Mouse (Mus musculus) fibroblast of lung, adult 2 months (primary cell): ENCODE measurements around the gene Cyp19a1.
A peak's percentile ranks its signal among the peaks of the same experiment; 100 is the strongest.

Experiments
- DNase-seq: peaks from one replicate; pipeline ENCODE4 v3.0.0-alpha.2; 2011; ENCODE audit warnings: low read depth

The Cyp19a1 gene

GRCm38 (mm10) chr9:54268010-54268409 is at the start of gene Cyp19a1:
TSS of gene Cyp19a1 (minus strand) at chr9:54268110.
- no peak for DNase-seq

GRCm38 (mm10) chr9:54316363-54316762 is 48.5 kb upstream of the Cyp19a1 start:
- no peak for DNase-seq

DNA sequence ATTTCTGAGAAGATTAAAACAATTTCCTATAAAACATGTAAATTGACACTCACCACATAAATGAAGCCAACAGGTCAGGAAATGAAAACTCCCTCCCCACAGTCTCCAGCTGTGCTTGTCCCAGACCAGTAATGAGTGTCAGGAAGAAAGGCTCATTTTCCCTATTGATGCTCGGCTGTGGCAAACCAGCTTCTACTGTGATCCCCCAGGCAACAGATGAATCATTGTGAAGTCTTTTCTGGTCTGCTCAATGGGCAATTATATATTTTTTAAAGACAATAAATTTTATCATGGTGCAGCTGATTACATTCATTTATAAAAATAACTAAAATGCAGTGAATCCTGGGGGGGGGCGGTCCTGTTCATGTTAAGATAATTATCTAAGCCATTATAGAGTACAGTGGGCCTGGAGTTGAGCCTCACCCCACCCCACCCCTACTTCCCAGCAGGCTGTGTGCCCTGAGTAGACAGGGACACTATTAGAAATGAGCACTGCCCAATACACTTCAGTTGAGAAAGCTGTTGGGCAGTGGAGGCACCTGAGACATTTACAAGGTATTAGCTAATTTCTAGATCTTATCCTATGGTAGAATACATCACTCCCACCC is 40.9 kb upstream of the Cyp19a1 start:
- no peak for DNase-seq

GRCm38 (mm10) chr9:54308209-54308608 is 40.3 kb upstream of the Cyp19a1 start:
- DNase-seq, result no peak

DNA sequence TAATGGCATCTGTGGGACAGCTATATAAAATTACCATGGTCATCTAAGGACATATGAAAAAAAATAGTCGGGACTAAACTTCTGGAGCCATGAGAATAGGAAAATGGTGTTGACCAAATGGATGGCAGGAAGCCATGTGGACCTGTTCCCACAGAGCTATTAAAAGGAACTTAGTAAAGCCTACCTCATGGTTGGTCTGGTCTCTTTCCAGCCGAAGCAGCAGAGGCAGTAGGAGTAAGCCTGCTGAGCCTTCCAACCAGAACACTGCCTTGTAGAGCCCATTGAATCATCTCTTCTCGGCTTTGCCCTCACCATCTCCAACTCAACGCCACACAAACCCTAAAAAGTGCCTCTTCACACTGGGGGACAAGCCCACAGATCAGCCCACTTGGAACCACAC is 33.3 kb upstream of the Cyp19a1 start:
- DNase-seq, result no peak

- no peak for DNase-seq
Measured at GRCm38 (mm10) chr9:54299792-54300191, 31.9 kb upstream of the Cyp19a1 start.

DNA sequence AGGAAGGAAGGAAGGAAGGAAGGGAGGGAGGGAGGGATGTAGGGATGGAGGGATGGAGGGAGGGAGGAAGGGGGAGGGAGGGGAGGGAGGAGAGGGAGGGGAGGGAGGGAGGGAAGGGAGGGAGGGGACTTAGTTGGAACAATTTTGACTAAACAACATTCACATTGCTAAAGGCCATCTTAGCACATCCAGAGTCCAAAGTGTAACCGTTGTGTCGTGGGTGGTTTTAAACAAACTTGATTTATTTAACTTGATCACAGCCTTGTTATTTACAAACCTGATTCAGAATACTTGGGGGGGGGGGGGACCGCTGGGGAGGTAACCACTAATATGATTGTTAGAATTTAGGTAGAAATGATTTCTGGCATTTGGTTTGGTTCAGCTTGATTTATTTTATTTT is 31.5 kb upstream of the Cyp19a1 start:
- DNase-seq, result no peak

GRCm38 (mm10) chr9:54287804-54288203 is 19.9 kb upstream of the Cyp19a1 start:
- no peak for DNase-seq

DNA sequence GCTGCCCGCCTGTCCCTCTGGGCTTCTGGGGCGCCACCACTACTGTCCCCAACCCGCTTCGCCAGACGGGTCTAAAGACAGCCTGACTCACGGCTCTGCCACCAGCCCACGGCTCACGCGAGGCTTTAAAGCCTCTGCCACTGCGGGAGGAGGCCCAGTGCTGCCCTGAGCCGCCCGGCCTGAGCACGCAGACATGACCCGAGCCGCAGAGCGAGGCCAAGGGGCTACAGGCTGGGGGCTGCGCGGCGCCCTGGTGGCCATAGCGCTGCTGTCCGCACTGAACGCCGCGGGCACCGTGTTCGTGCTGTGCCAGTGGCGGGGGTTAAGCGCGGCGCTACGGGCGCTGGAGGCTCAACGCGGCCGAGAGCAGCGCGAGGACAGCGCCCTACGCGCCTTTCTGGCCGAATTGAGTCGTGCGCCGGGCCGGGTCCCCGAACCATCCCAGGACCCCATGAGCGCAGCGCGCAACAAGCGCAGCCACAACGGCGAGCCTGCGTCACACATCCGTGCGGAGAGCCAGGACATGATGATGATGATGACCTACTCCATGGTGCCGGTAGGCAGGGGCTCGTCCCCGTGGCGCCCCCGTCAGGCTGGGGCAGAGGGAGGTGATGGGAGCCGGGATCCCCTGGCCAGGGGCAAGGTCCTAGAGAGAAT is 18.5 kb upstream of the Cyp19a1 start, which contains the start of gene Gldn:
Gldn (plus strand) TSS at position 156 of the 657 bp plus-strand sequence.
- no peak for DNase-seq

GRCm38 (mm10) chr9:54279046-54279589 is 11.2 kb upstream of the Cyp19a1 start:
- no peak for DNase-seq

DNA sequence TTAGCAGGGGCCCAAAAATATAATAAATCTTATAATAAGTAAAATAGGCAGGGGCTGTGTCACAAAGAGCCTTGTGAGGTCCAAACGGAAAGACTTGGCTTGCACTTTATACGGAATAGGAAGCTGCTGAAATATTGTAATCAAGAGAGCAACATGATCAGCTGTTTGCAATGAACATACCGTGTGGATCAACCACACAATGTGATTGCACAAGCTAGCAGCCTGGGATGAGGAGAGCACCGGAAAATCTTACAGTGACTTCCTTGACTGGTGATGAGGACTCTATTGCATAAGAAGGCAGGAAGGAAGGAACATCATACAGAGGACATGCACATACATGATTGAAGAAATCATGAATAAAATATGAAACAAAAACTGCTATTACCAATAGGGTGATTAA is 7.4 kb upstream of the Cyp19a1 start:
- no peak for DNase-seq

DNA sequence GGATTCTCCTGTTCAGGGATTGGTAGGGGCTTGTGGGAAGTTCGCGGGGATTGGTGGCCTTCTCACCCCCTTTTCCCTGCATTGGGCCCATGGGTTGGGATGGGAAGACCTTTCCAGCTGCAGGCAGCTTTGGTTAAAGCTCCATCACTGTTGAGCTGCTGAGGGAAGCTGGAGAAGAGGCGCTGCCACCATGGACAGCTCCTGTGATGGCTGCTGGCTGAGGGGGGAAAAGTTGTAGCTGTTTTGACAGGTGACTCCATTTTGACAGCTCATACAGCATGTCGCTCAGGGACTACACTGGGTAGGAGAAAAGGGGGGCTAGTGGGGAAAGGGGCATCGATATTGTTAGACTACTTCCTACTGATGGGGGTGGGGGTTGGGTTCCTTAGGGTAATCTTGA is 3.0 kb upstream of the Cyp19a1 start:
- no peak for DNase-seq

DNA sequence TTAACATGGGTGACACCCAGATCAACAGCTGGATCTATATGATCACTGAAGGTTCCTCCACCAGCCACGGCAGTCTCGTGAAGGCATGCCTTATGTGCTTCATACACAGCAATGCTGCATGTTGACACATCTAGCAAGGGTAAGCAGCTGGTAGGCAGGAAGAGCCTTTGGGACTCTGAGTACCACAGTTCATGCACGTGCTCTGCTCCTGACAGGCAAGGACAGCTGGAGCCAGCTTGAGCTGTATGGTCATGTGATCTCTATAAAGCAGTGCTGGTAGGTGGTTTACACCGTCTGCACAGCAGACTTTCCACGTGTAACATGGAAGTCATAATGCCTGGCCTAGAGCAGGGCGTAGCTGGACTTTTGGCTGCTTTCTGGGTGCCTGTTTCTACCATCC is 2.1 kb upstream of the Cyp19a1 start:
- no peak for DNase-seq

GRCm38 (mm10) chr9:54264754-54265153 is 3.2 kb downstream of the Cyp19a1 start:
- no peak for DNase-seq

- DNase-seq, result no peak
Measured at GRCm38 (mm10) chr9:54244869-54245665, 22.8 kb downstream of the Cyp19a1 start.

- no peak for DNase-seq
Measured at GRCm38 (mm10) chr9:54227580-54227979, 40.3 kb downstream of the Cyp19a1 start.

GRCm38 (mm10) chr9:54216511-54216910 is 51.4 kb downstream of the Cyp19a1 start:
- DNase-seq, result no peak

- DNase-seq, result no peak
Measured at GRCm38 (mm10) chr9:54214881-54215280, 53.0 kb downstream of the Cyp19a1 start.

DNA sequence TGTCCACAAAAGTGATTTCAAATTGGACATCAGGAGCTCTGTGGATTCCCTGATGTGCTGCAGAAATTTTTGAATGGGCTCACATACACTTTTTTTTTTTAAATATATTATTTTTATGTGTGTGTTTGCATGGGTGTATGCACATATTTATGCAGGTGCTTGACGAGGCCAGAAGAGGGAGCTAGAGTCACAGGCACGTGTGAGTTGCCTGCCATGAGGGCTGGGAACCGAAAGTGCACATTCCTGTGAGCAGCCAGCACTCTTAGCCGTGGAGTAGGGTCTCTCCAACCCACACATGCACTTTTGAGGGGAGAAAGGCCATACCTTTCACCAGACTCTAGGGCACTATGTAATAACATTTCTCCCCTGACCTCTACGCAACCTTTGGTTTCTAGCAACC is 73.1 kb downstream of the Cyp19a1 start:
- no peak for DNase-seq

GRCm38 (mm10) chr9:54191435-54191834 is 76.5 kb downstream of the Cyp19a1 start:
- DNase-seq, result no peak

DNA sequence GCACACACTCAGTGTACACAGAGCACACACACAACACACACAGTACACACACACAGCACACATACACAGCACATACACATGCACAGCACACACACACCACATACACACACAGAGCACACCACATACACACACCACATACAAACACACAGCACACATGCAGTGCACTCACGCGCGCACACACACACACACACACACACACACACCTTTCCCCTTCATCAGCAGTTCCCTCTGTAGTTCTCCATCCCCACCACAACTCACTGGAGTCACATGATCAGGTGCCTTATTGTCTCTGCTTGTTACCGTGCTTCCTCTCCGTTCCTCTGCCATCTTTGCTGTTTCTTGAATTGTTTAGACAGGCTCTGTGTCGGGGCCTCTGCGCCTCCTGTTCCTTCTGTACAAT is 85.4 kb downstream of the Cyp19a1 start:
- DNase-seq, result no peak

GRCm38 (mm10) chr9:54181330-54181729 is 86.6 kb downstream of the Cyp19a1 start:
- DNase-seq, result peak; percentile 19

DNA sequence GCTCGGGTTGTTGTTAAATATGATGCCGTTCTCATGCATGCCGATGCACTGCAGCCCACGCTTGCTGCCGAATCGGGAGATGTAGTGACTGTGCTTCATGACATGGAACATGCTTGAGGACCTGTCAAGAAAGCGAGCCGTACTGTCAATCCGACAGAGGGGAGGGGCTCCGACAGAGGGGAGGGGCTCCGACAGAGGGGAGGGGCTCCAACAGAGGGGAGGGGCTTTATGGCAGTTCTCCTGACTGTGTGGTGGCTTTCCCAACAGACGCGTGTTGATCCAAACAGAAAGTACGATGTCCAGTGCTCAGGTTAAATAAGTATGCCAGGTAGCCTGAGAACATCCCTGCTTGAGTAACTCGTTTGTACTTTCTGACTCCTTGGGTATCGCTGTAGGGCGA is 87.7 kb downstream of the Cyp19a1 start:
- no peak for DNase-seq
